Mouse (Mus musculus) heart, postnatal 10 days (tissue): ENCODE data around the gene Reln. TPM values are rescaled to one million over a fixed set of nuclear protein-coding genes. Genes with fewer than 3 reads are reported as not detected.

Source experiments
- DNase-seq, 2 experiments: peaks; one replicate each; pipeline ENCODE4 v3.0.0; 2021
- intact Hi-C: fragments of 180-260 bp; cut with DNase I; formaldehyde crosslinking; loops from one replicate; pipeline ENCODE4 v1.15.1; 2025
- total RNA-seq, 2 experiments: library from RNA; stranded (reverse); gene quantifications; 2 replicates each; pipeline ENCODE4 v1.2.3; 2021

Reln gene
- total RNA-seq, 2 experiments from 2014 or later: 3.2 to 3.8 TPM

DNA sequence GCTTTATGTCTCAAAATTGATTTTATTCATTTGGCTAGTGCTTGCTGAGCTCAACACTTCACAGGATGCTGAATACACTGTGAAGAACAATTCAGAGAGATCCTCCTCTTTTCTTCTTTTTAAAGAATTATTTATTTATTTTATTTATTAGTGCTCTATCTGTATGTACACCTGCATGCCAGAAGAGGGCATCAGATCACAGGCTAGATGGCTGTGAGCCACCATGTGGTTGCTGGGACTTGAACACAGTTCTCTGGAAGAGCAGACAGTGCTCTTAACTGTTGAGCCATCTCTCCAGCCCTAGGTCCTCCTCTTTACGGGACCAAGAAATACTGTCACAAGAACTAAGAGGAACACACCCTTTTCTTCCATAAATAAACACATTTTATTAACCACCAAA, 399.9 kb downstream of the Reln start:
- DNase-seq: no peak
- intact Hi-C loops: no loop called here

DNA sequence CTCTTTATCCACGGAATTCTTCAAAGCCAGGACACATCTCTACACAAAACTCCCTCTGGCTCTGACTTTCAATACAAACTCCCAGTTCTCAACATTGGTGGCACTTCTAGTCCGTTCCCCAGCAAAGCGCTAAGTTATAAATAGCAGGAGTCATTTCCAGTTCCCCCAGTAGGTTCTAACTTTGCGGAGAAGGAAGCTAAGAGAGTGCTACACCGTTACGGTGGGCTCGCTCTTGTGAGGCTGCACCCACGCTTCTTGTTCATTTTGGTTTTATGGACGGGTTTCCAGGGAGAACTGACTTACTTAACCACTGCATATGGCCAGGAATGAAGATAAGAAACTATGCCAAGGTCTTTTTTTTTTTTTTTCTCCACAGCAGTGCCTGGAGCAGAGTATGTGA, 405.1 kb downstream of the Reln start:
- intact Hi-C loops: no loop called here
- DNase-seq: no peak

DNA sequence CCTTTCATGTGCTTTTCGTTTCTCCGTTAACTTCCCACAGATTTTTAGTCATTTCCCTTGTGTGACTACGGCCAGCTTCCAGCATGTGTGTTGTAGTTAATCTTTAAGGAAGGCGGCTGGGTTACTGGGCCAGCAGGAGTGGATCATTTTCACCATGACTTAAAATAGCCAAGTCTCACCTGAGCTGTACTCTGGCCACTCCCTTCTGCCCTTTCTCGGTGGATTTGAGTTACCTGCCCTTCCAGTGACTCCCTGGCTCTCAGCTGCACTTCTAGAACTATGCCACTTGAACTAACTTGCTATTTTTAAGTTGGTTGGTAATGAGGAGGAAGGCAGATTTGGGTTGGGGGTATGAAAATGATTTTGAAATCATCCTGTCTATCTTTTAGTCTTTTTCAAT, 406.4 kb downstream of the Reln start:
- intact Hi-C loops: no loop called here
- DNase-seq: no peak

DNA sequence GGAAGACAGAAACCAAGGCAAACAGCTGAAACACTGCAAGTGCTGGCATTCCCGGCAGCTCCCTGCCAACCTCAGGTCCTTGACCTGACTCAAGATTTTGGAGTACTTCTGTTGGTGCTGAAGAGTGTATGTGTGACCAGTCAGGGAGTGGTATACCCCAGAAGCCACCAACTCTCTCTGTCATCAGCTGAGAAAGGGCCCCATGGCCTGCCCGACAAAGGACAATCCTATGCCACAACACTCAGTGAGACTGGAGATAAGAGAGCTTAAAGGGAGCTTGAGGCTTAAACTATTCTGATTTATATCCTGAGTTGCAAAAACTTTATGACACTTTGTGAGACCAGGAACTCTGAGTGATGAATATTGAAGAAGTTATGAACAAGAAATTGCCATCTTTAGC, 407.9 kb downstream of the Reln start:
- intact Hi-C loops: no loop called here

DNA sequence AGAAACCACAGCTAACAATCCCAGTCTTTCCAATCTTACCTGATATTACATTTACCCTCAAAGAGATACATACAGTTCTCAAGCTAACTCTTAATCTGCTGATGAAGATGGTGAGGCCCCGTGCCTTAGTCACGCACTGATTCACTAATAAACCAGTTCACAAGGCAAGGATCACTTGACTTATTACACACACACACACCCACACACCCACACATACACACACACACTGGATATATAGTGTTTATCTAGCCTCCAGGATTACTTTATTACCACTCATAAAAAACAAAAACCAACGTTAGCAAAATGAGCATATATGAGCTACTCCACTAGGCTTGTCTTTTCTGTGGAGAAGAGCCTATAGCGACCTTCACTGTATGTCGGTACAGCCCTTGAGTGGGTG, 408.4 kb downstream of the Reln start:
- intact Hi-C loops: no loop called here
- no peak for DNase-seq

More for the DNA sequence above, 407.9 kb downstream of the Reln start:
- no peak for DNase-seq

DNA sequence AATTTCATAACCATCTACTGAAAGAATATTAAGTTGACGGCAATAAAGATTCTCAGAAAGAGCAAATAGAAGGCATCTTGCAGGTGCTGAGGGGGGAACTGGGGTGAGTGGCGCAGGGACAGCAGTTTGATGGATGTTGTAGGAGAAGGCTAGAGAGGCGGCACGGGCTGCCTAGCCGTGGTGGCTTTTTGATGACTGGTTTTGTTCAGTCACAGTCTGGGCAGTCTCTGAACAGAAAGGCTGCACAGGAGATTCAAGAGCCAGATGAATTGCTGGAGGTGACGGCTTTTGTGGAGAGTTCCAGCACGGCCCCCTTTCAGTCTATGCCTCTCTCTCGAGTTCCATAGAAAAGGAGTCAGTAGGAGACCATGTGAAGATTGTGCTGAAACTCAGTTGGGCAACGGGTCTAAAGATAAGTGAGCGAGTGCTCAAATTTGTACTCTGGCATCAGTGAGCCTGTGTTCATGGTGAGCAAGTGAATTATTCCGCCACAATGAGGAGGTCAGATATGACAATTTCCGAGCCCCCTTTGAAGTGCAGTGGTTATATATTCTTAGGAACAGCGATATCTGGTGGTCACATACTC, 409.6 kb downstream of the Reln start:
- intact Hi-C loops: no loop called here
- no peak for DNase-seq

DNA sequence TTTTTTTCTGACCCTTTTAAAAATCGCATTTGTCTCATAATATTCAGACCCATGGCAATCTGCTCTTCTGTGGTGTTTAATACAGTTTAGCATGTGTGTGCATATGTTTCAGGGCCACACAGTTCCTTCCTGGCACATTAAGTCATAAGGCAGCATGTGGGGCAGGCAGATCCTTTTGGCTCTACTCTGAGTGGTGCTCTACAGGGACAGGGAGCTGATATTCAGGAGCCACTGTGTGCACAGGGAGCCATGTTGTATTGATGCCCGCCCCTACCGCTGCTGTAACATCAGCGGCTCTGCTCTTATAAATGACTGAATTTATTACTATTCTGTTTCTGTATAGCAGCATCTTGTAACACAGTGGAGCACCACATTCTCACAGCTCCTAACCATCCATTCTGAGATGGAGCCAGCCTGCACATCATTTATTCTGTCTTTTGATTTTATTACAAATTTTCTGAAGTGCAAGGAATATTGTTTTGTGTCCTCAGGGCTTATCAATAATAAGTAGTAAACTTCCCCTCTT, 410.3 kb downstream of the Reln start:
- DNase-seq: no peak
- intact Hi-C loops: no loop called here

DNA sequence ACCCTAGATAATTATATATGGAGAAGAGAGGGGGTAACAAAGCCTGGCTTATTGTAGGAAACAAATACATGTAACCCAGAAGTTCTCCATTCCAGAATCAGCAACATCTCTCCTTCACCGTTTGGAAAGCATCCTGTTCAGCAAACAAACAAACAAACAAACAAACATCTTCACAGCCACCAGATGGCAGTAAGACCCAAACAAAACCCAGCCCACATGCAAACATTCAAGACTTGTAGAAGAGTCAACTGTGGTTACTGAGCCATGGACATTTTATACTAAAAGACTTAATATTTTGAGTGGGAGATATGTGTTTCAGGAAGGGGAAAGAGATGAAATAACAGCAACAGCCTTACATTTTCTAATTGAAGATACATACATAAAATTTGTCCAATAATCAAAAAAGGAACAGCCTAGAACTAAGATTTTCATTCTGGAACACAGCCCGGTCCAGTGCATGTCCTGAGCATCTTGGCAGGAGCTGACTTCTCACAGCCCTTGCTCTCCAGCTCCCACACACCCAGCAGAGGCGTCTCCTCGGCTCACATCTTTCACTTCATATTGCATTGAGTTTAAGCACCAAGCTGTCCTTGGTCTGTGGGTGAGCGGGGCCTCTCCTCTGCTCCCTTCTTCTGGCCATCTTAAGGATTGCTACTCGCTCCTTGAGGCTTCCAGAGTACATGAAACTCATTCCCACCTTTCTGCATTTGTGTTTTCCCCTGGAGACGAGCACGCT, 411.0 kb downstream of the Reln start:
- intact Hi-C loops: loop anchor here (2.0 kb wide), 1 partner anchor 577 kb away; no protein-coding TSS in a partner anchor
- peak in 1 of 2 experiments; percentile 27 for DNase-seq

DNA sequence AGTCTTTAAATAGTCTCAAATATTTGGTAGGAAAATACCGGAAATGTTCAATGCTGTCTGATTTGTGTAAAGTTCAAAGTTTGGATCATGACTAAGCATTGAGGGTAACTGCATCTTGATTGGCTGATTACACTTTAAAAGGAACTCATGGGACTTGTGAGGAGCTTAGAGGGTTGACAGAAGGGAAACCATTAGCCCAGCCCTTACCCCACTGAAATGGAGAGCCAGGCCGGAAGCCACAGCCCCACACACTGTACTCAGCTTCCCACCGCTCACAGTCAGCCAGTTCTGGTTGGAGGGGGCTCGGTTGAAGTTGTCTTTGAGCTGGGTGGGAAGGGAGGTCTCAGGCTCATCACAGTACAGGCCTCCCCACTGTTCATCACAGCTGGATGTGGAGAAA, 413.4 kb downstream of the Reln start:
- no peak for DNase-seq
- intact Hi-C loops: no loop called here

DNA sequence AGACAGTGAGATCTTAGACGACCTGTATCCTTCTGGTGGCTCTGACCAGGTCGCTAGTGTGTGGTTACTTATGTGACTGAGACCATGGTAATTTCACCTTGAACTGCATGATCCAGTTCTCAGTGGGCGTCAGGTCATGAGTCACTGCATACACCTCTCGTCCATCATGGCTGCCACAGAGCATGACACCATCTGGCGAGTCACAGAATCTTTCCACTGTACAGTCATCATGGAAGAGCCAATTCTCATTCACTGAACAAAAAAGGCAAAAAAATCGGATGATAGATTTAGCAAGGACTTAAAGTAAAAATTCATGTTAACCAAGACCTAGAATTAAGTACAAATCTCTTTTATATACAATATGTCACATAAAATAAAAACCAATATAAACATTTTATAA, 424.2 kb downstream of the Reln start:
- intact Hi-C loops: no loop called here
- DNase-seq: no peak

DNA sequence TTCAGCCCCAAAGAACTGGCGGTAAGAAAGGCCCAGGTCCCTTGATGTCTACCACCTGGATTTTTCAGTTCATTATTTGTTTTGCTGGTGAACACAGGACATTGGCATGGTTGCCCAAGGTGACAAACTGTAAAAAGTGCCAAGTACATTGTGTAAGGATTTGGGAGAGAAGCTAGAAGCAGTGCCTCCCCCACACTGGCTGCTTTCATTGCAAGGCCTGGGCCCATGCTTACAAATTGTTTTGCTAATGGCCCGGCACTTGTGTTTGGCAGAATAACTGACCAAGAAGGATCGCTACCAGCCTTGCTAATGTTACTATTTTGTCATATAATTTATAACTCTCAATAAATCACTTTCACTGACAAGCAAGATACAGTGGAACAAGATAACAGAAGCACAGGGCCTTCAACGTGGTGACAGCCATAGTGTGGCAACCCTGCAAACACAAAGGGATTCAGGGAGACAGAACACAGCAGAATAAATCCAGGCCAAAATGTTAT, 425.2 kb downstream of the Reln start:
- no peak for DNase-seq
- intact Hi-C loops: no loop called here

DNA sequence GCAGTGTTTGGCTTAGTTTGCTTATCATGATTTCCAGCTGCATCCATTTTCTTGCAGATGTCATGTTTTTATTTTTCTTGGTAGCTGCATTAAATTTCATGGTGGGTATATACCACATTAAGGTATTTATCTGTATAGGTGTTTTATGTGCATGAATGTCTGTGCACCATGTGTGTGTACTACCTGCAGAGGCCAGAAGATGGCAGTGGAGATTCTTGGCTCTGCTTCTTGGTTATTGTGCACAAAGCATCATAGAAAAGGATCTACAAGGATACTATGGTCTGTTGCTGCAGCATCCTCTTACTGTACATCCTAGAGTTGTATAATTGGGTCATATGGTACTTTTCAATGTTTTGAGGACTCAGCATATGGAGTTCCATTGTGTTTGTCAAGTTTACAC, 428.5 kb downstream of the Reln start:
- intact Hi-C loops: no loop called here
- no peak for DNase-seq

DNA sequence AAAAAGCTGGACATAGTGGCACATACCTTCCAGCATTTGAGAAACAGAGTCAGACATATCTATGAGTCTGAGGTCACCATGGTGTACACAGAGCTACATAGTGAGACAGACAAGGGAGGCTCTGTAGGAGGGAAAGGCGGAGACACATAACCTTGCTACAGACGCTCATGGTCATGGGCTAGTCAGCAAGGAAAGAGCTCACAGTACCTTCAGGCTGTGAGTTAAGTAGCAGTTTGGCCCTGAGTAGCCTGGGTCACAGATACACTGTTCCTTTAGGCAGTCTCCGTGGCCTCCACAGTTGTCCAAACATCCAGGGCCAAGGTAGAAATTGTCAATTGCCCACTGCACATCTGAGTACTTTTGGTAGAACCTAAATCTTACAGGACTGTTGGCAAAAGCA, 429.7 kb downstream of the Reln start:
- DNase-seq: no peak
- intact Hi-C loops: no loop called here

DNA sequence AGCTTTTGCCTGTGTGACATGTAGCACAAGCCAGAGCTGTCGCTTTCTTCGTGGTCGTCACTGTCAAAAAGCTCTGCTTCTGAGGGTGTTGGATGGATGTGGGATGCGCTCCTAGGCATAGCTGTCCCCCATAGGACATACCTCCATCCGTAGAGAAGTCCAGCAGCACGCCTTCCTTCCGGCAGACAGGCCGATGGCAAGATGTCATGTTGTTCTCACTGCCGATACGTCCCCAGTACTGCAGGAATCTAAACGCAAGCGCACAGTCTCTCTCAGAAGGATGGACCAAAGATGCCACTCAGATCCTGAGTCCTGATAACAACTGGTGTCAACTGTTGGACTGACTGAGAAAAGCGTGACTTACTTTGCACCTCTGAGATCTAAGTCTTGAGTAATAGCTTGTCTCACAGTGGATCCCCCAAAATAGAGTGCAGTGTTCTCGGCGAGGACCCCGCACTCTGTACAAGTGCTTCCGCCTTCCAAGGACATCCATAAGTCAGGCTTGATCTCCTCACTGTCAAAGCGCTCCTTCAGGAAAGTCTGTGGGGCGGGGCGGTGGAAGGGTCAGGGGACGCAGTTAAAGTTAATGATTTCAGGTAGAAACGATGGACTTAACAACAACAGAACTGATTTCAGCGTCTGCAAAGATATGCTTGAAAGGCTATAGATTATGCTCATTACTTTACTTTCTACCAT, 431.5 kb downstream of the Reln start:
- DNase-seq: no peak
- intact Hi-C loops: no loop called here

DNA sequence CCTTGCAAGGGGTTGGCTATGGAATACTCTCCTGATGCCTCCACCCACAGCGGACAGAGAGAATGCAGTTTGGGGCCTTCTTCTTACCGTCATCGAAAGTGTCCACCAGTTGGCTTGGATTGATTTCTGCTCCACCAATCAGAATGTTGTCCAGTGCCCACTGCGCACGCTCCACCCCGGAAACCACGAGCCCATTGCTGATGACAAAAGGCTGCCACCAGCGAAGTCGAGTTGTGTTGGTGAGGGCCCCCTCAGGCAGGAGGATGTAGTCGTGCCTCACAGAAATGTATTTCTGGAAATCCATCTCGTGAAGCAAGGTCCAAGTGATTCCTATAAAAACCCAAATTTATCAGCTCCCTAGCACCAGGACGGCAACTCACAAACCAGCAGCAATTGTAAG, 433.8 kb downstream of the Reln start:
- DNase-seq: no peak

DNA sequence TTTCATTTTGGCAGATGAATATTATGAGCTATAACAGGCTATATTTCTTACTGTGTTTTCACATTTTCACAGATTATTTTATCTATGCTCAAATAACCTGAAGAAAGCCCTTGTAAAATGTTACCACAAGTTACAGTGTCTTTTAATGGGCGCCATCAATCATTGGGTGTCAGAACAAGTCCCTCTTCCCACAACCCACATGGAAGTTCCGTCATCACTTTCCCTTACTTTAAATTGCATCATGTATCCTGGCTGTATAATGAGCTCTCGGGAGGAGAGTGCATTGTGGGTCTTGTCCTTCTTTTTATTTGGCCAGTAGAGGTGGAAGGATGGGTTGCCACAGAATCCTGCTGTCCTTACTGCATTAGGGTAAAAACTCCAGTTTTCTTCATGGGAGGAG, 434.8 kb downstream of the Reln start:
- intact Hi-C loops: no loop called here

More for the DNA sequence above, 433.8 kb downstream of the Reln start:
- intact Hi-C loops: no loop called here

DNA sequence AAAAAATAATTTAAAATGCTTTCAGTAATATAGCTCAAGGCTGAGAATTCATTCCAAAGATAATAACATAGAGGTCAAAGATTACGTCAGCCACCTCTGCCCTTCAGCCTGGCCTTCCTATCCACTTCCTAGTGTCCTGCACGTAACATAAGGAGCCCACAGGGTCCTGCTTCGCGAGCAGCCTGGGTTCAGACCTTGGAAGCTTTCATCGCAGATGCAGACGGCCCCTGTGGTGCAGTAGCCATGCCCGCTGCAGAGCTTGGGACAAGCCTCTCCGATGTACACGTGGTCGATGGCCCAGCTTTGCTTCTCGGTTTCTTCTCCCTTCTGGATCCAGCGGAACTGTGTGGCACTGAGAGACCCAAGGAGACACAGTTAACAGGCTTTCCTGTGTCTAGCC, 443.1 kb downstream of the Reln start:
- DNase-seq: no peak
- intact Hi-C loops: no loop called here

More for the DNA sequence above, 434.8 kb downstream of the Reln start:
- DNase-seq: no peak

DNA sequence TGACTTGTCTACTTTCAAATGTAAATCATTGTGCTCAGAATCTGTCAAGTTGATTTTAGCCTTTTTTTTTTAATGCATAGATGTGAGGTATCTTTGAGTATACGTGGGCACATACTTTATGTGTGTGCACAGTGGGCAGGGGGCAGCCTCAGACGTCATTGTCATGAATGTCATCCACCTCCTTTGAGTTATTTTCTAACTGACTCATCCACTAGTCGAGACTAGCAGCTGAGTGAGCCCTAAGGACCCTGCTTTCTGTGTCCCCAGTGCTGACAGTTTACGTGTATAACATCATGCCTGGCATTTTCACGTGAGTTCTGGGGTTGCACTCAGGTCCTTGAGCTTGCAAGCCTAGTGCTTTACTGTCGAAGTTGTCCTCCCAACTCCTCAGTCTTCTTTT, 443.6 kb downstream of the Reln start:
- intact Hi-C loops: no loop called here
- DNase-seq: no peak

DNA sequence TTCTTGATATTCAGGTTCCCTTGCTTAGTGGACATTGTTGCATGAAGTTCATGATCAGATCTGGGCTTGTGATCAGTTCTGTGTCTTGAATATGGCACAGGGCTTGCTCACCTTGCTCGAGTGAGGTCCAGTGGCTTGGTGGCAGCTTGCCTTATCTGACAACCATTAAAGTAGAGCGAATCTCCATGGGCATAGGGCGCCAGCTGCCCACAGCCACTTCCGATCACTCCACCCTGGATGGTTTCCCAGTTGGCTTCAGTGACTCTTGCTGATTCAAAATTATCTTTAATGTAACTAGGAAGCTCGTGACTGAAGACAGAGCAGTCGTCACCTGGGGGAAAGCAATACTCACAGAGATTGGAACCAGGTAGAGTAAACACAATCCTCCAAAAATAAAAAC, 445.6 kb downstream of the Reln start:
- DNase-seq: peak in 1 of 2 experiments; percentile 8
- intact Hi-C loops: no loop called here

DNA sequence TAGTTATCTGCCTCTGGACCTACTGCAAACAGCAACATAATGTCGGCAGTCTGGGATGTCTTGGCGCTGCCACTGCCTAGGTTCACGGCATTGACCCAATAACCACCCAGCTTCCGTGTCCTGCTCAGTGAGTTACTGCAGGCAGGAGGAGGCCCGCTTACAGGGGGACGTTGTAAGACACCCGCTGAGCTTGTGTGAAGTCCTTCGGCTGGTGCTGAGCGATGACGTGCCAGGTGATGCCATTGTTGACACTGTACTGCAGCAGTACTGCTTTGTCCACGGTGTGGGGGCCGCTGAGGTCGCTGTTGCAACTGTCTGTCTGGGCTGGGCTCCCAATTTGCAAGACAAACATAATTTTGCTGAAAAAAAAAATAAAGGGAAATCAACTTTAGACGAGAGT, 447.9 kb downstream of the Reln start:
- peak in 1 of 2 experiments; percentile 3 for DNase-seq

DNA sequence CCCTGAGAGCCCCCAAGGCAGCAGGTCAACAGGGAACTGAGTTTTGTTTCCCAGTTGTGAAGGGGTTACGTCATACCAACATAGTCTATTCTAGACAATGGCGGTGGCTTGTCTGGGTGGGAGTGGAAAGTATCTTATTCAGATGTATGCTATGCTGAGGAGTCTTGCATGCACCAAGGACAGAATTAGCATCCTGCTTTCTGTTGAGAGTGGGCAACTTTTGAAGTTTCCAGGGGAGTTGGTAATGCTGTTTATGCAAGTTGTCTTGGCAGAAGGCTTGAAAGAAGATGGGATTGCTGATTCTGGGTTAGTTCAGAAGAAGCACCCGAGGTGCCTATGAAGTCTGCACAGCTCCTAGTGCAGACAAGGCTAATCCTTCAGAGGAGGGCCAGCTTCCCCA, 450.3 kb downstream of the Reln start:
- no peak for DNase-seq
- intact Hi-C loops: no loop called here

More for the DNA sequence above, 447.9 kb downstream of the Reln start:
- intact Hi-C loops: no loop called here

DNA sequence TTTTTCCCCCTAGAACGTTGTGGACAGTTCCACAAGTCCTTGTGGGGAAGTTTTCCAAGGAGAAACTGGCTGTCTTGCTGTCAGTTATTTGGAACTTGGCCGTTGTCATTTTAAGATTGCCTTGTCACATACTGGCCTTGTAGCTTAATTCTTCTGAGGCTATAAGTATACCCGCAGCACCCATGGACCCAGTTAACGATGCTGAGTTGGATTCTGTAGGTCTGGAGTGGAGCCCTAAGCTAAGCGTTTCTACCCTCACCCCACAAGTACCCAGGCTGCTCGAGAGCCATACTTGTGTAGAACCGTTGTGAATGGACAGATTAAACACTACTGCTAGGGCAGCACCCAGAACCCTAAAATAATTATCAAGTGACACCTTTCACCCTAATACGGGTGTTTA, 477.8 kb downstream of the Reln start:
- intact Hi-C loops: no loop called here
- no peak for DNase-seq
